Mouse (Mus musculus): ENCODE results near the gene Il2. TPM values are rescaled to one million over a fixed set of nuclear protein-coding genes. Genes with fewer than 3 reads are reported as not detected.

The Il2 gene
- polyA plus RNA-seq, 1 experiment from 2014 or later, result not detected

DNA sequence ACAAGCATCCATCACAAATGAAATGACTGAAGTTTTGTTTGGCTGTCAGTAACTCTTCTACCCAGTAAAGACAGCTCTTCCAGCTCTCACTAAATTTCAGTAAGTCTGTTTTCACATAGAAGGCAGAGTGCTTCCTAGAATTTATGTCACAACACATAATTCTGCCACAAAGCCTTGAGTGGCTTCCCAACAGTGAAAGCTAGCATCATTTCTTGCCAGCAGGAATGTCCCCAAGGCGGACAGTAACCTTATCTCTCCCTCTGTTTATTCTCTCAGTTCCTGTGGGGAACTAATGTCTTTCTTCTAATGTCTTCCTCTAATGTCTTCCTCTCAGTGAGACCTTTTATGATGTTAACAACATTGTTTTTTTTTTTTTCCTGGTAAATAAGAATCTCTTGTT lies 19.2 kb upstream of the Il2 start:
- WGBS (ENCODE audit: insufficient replicate concordance), result 18% methylated on average over 1 of the region's 1 CpGs
- no peak for ATAC-seq (ENCODE audit: low read depth)
- no peak for DNase-seq
- Histone ChIP-seq H3K4me1 (replicated peaks) (no peaks in the 10 kb centered on the region), H3K9ac (no peak overlapping the region), H3K27ac (no peak overlapping the region), H3K9me3 (replicated peaks) (no peaks in the 10 kb centered on the region), H3K4me2 (no peak overlapping the region), H3K4me3 (replicated peaks) (no peak overlapping the region), H3K27me3 (peaks cover 3% of the 10 kb centered on the region; the same call in 1 of the 2 replicates), H3K36me3 (no peaks in the 10 kb centered on the region)

DNA sequence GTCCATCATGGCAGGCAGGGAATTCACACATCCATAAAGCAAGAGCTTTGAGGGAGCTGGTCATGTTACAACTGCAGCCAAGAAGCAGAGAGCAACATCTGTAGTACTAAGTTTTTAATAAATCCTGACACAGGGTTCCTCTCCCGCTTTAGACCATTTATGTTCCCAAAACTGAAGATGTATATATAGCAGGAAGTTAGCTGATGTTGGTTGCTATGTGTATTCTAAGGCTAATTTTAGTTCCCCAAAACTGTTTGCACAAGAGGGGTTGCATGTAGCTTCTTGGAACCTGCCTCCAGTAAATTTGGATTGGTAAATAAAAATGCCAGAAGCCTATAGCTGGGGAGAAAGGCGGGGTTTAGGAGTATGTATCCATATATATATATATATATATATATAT lies 16.1 kb upstream of the Il2 start:
- no peak for DNase-seq
- Histone ChIP-seq H3K36me3 (no peaks in the 10 kb centered on the region), H3K4me1 (replicated peaks) (no peaks in the 10 kb centered on the region), H3K4me3 (replicated peaks) (no peak overlapping the region), H3K9ac (no peak overlapping the region), H3K27ac (no peak overlapping the region), H3K9me3 (replicated peaks) (no peaks in the 10 kb centered on the region), H3K27me3 (no peaks in the 10 kb centered on the region; the same call in 1 of the 2 replicates), H3K4me2 (no peak overlapping the region)
- no peak for ATAC-seq (ENCODE audit: low read depth)
- WGBS (ENCODE audit: insufficient replicate concordance), result 68% methylated on average over 2 of the region's 2 CpGs

DNA sequence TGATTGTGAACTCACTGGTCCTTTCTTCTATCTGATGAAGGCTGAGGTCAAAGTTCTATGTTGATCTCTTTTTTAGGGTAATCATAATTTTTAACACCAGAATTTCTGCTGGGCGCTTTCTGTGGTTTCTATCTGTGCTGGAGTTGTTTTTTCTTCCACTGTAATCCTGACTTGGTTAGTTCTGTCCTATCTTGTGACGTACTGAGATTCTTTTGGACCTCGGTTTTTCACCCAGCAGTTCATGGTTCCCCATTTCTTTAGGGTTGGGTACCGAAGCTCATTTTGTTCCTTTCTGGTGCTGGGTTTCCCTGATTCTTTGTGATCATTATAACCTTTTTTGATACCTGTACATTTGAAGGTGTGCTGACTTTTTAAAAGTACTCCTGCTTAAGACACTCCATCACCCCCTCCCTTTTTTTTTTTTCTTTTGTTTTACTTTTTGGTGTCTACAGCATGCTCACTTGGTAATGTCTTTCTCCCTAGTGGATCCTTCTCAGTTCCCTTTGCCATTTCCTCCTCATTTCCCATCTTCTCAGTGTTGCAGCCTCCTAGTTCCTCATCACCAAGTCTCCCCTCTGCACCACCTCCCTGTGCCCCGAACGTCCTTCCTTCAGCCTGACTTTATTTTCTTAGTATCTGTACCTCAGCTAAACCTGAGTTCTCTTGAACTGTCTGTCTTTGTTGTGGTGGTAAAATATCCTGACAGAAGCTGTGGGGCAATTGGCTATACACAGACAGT lies 14.6 kb upstream of the Il2 start:
- H3K36me3 ChIP-seq, result no peaks in the 10 kb centered on the region
- ATAC-seq (ENCODE audit: low read depth) (no peak), DNase-seq (no peak)
- no peaks in the 10 kb centered on the region for H3K4me1 ChIP-seq (replicated peaks)
- no peak overlapping the region for H3K9ac ChIP-seq
- no peak overlapping the region for H3K4me2 ChIP-seq
- no peaks in the 10 kb centered on the region for H3K9me3 ChIP-seq (replicated peaks)
- no peak overlapping the region for H3K4me3 ChIP-seq (replicated peaks)
- H3K27ac ChIP-seq, result no peak overlapping the region
- no peaks in the 10 kb centered on the region for H3K27me3 ChIP-seq
- WGBS (ENCODE audit: insufficient replicate concordance), result 48% methylated on average over 6 of the region's 6 CpGs

DNA sequence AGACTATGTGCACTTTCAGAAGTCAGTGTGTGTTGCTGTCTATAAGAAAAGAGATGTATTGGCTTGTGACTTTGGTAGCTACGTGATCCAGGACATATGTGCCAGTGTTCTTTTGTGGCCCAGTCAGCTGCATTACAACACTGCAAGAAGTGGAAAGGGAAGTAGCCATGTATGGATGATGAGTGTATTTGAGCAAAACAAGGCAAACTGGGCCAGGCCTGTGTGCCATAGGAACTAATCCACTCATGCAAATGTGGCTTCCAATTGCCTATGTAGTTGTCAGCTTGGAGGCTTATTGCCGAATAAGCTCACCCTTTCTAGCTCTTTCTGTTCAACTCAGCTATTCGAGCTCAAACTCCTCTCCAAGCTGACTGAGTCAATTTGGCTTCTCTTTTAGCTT lies 13.4 kb upstream of the Il2 start:
- Histone ChIP-seq H3K9me3 (replicated peaks) (no peaks in the 10 kb centered on the region), H3K27ac (no peak overlapping the region), H3K27me3 (no peaks in the 10 kb centered on the region), H3K4me2 (no peak overlapping the region), H3K4me1 (replicated peaks) (no peaks in the 10 kb centered on the region), H3K36me3 (no peaks in the 10 kb centered on the region), H3K4me3 (replicated peaks) (no peak overlapping the region), H3K9ac (no peak overlapping the region)
- WGBS (ENCODE audit: insufficient replicate concordance), result 54% methylated on average over 3 of the region's 3 CpGs
- ATAC-seq (ENCODE audit: low read depth) (no peak), DNase-seq (no peak)

DNA sequence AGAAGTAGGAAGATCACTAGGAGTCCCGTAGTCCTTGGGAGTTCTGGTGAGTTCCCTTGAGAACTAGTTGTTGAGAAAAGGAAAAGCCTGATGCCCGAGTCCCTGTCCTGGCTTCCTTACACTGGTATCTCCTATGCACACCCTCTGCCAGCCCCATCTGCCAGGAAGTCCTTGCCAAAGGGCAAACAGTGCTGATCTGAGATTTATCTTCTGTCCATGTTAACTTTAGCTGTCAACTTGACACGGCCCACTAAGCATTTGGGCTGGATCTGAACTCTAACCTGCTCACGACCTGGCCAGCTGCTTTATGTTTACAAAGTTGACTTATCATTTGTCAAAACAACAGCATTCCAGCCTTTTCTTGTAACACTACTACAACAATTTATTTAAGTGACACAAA lies 11.5 kb upstream of the Il2 start:
- Histone ChIP-seq H3K27me3 (no peaks in the 10 kb centered on the region), H3K9ac (no peak overlapping the region), H3K27ac (no peak overlapping the region), H3K36me3 (no peaks in the 10 kb centered on the region), H3K4me2 (no peak overlapping the region), H3K4me3 (replicated peaks) (no peak overlapping the region), H3K9me3 (replicated peaks) (no peaks in the 10 kb centered on the region), H3K4me1 (replicated peaks) (no peaks in the 10 kb centered on the region)
- DNase-seq (no peak), ATAC-seq (ENCODE audit: low read depth) (no peak)
- WGBS (ENCODE audit: insufficient replicate concordance), result 52% methylated on average over 4 of the region's 4 CpGs

DNA sequence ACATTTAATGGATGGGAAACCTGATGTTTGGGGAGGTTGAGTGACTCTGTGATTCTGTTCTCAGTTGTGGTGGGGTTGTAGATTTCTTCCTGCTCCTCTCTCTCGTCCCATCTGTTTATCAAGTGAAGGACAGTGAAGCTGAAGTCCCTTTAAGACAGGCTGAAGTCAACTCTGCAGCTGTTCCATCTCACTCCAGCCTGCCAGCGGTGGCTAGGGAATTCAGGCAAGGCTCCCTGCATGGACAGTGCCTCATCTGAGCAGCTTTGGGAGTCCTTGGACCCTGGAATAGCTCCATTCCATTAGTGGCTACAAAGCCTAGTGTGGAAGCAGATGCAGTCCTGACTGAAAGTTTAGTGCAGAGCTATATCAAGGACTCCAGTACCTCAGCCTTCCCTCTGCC lies 3.3 kb upstream of the Il2 start:
- Histone ChIP-seq H3K27ac (no peak overlapping the region), H3K27me3 (no peaks in the 10 kb centered on the region), H3K4me3 (replicated peaks) (no peak overlapping the region), H3K9me3 (replicated peaks) (no peaks in the 10 kb centered on the region), H3K4me2 (no peak overlapping the region), H3K9ac (no peak overlapping the region), H3K36me3 (no peaks in the 10 kb centered on the region), H3K4me1 (replicated peaks) (no peaks in the 10 kb centered on the region)
- no peak for ATAC-seq (ENCODE audit: low read depth)
- 38% methylated on average over 2 of the region's 2 CpGs for WGBS (ENCODE audit: insufficient replicate concordance)
- DNase-seq, result no peak

DNA sequence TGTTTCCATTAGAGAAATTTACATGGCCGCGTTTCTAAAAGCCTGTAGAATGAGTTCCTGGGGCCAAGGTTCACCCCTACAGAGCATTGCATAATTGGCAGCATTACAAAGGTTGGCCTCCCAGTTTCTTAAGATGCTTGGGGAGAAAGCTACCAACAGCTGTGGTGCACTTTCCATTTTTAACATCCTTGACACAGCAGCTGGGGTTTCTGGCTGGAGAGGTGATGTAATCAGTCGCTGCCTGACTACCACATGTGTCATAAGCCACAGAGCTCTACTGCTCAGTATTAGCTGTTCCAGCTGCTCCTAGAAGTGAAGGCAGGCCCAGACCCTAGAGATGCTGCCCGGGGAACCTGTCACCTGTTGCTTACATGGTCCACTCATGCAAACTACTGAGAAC lies 2.5 kb upstream of the Il2 start:
- H3K27me3 ChIP-seq, result no peaks in the 10 kb centered on the region
- no peak for DNase-seq
- no peak overlapping the region for H3K4me3 ChIP-seq (replicated peaks)
- H3K9me3 ChIP-seq (replicated peaks), result no peaks in the 10 kb centered on the region
- 31% methylated on average over 4 of the region's 4 CpGs for WGBS (ENCODE audit: insufficient replicate concordance)
- H3K9ac ChIP-seq, result no peak overlapping the region
- no peaks in the 10 kb centered on the region for H3K36me3 ChIP-seq
- ATAC-seq (ENCODE audit: low read depth), result no peak
- H3K27ac ChIP-seq, result no peak overlapping the region
- H3K4me1 ChIP-seq (replicated peaks), result no peaks in the 10 kb centered on the region
- no peak overlapping the region for H3K4me2 ChIP-seq

DNA sequence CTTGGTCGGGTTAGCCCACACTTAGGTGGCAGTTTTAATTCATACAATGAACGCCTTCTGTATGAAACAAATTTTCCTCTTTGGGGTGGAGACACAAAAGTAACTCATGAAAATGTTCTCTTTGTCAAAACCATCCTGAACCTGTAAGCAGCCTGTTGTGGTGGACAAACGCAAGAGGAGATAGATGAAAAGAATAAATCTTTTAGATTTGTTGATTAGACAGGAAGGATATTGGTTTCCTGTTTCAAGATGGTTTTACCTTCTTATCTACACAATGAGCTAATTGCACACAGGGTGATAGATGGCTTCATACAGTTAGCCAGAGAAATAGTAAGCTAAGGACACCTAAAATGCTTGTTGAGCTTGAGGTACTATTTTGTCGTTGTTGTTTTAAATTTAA lies 403 bp upstream of the Il2 start:
- Histone ChIP-seq H3K4me3 (replicated peaks) (no peak overlapping the region), H3K9ac (no peak overlapping the region), H3K36me3 (no peaks in the 10 kb centered on the region), H3K9me3 (replicated peaks) (no peaks in the 10 kb centered on the region), H3K27ac (no peak overlapping the region), H3K4me1 (replicated peaks) (no peaks in the 10 kb centered on the region), H3K27me3 (no peaks in the 10 kb centered on the region), H3K4me2 (no peak overlapping the region)
- ATAC-seq (ENCODE audit: low read depth) (no peak), DNase-seq (no peak)
- WGBS (ENCODE audit: insufficient replicate concordance), result 30% methylated on average over 4 of the region's 4 CpGs

DNA sequence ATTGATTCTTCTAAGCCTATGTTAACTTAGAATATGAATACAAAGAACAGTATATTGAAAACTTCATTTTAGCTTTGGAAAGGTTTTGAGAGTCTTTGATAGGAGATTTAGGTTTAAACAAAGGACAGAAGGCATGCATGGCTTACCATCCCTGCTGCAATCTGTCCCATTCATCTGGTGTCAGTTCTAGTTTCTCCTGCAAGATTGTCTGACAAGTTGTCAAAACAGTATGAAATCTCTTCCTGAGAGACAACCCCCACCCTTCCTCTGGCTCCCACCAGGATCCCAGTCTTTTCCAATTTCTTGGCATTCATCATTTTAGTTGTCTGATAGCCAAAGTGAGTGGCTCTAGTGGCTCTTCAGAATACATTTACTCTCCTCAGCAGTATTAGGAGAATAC lies 35.0 kb downstream of the Il2 start:
- no peak for DNase-seq
- Histone ChIP-seq H3K27ac (no peak overlapping the region), H3K4me1 (replicated peaks) (no peaks in the 10 kb centered on the region), H3K9me3 (replicated peaks) (no peaks in the 10 kb centered on the region), H3K27me3 (no peaks in the 10 kb centered on the region), H3K36me3 (no peaks in the 10 kb centered on the region), H3K4me2 (no peak overlapping the region), H3K4me3 (replicated peaks) (no peak overlapping the region), H3K9ac (no peak overlapping the region)
- ATAC-seq (ENCODE audit: low read depth), result no peak

DNA sequence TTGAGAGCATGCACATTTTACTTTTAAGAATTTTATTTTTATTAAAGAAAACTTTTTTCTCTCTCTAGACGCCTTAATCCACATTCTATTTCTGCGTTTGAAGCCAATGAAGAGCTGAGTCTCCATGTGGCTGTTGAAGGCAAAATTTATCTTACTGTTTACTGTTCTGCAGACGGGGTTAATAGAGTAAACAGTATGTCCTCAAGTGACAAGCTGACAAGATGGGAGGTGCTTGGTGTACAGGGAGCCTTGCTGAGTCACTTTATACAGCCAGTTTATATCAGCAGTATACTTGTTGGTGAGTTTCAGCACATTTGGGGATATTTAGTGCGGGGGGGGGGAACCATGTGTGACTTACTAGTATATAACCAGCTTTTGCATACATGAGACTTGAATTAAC lies 40.9 kb downstream of the Il2 start:
- WGBS (ENCODE audit: insufficient replicate concordance), result 49% methylated on average over 4 of the region's 4 CpGs
- Histone ChIP-seq H3K4me1 (replicated peaks) (no peaks in the 10 kb centered on the region), H3K4me3 (replicated peaks) (no peak overlapping the region), H3K9me3 (replicated peaks) (no peaks in the 10 kb centered on the region), H3K9ac (no peak overlapping the region), H3K27me3 (no peaks in the 10 kb centered on the region), H3K36me3 (no peaks in the 10 kb centered on the region), H3K27ac (no peak overlapping the region), H3K4me2 (no peak overlapping the region)
- ATAC-seq (ENCODE audit: low read depth), result no peak
- DNase-seq, result no peak

DNA sequence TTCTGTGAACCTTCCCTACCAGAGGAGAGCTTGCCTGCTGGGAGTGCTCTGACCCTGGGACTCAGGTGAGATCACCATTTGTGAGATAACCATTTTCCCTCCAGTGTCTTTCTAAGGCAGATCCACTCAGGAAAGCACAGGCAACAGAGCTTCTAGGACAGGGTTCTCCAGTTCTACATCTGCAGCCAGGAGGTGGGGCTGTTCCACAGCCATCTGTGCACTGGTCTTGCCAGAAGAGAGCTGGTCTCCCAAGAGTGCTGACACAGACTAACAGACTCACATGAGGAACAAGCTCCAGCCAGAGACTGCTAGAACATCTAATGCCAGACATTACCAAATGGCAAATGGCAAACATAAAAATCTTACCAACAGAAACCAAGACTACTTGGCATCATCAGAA lies 52.5 kb downstream of the Il2 start:
- Histone ChIP-seq H3K27ac (no peak overlapping the region), H3K9ac (no peak overlapping the region), H3K36me3 (no peaks in the 10 kb centered on the region), H3K4me3 (replicated peaks) (no peak overlapping the region), H3K4me1 (replicated peaks) (no peaks in the 10 kb centered on the region), H3K27me3 (no peaks in the 10 kb centered on the region), H3K9me3 (replicated peaks) (no peaks in the 10 kb centered on the region), H3K4me2 (no peak overlapping the region)
- DNase-seq (no peak), ATAC-seq (ENCODE audit: low read depth) (no peak)
